In genomic region chr1:160645416-160645815, GRCm38 (mm10) we compare ENCODE assay signal across 24 mouse cellular contexts.
DNase-seq lines count a peak whose midpoint lies in the region; ATAC-seq and TF ChIP-seq lines count a peak whose summit lies in the region.
"Had no signal": no experiment of that assay in that cellular context is flagged by ENCODE, and none has a peak within 500 bp of the region (broad histone marks: within the 10 kb centered on the region; RNA-seq: fewer than 3 reads in every experiment).

No protein-coding gene starts in this region.

- no peaks in the 10 kb centered on the region for H3K27me3 ChIP-seq in heart, postnatal 0 days (ENCODE audit: control insufficient read depth, insufficient read depth, low read length)
- H3K27me3 ChIP-seq in liver, adult 2 months (ENCODE audit: control insufficient read depth, insufficient read depth, low read length), result no peaks in the 10 kb centered on the region
- H3K27me3 ChIP-seq in ES-Bruce4 (ENCODE audit: control insufficient read depth, insufficient read depth, low read length, poor library complexity, severe bottlenecking), result no peaks in the 10 kb centered on the region
- H3K27me3 ChIP-seq in stomach, postnatal 0 days (ENCODE audit: control insufficient read depth, insufficient read depth, low read length), result no peaks in the 10 kb centered on the region
- H3K27me3 ChIP-seq: heart, embryonic 15.5 days; hindbrain, embryonic 13.5 days; kidney, embryonic 15.5 days; limb, embryonic 13.5 days; stomach, embryonic 15.5 days had no signal

- no peak overlapping the region for H3K9ac ChIP-seq in heart, postnatal 0 days (replicated peaks; ENCODE audit: low read depth, low read length)
- no peak overlapping the region for H3K9ac ChIP-seq in liver, adult 2 months (ENCODE audit: low read depth, low read length)
- no peak overlapping the region for H3K9ac ChIP-seq in ES-Bruce4 (ENCODE audit: low read depth, poor library complexity, severe bottlenecking)
- H3K9ac ChIP-seq in stomach, postnatal 0 days (ENCODE audit: low read length), result no peak overlapping the region
- H3K9ac ChIP-seq: heart, embryonic 15.5 days; hindbrain, embryonic 13.5 days; kidney, embryonic 15.5 days; limb, embryonic 13.5 days; stomach, embryonic 15.5 days had no signal

- no peak for TF ChIP-seq POLR2A in liver, adult 2 months (IDR thresholded peaks at IDR 0.05; ENCODE audit: extremely low read depth, insufficient read depth, low read length)
- TF ChIP-seq POLR2A in ES-Bruce4 (IDR thresholded peaks at IDR 0.05; ENCODE audit: insufficient read depth, low read length), result no peak

- no peaks in the 10 kb centered on the region for H3K79me2 ChIP-seq in liver, adult 2 months (ENCODE audit: control insufficient read depth, insufficient read depth, low read length)

- no peak overlapping the region for H3K4me3 ChIP-seq in heart, postnatal 0 days (ENCODE audit: low read depth, low read length)
- H3K4me3 ChIP-seq in liver, adult 2 months (ENCODE audit: insufficient read depth, low read depth, low read length), result no peak overlapping the region
- no peak overlapping the region for H3K4me3 ChIP-seq in ES-Bruce4 (ENCODE audit: low read depth, low read length)
- no peak overlapping the region for H3K4me3 ChIP-seq in stomach, postnatal 0 days (ENCODE audit: low read depth, low read length)
- H3K4me3 ChIP-seq: erythroblast, embryonic 14.5 days; heart, embryonic 10.5 days; heart, embryonic 15.5 days; hindbrain, embryonic 13.5 days; kidney, embryonic 15.5 days; limb, embryonic 13.5 days; stomach, embryonic 15.5 days had no signal

- intact Hi-C loops in heart, postnatal 25 days (cut with DNase I), result loop anchor here (5.0 kb wide), 1 partner anchor 72 kb away; no protein-coding TSS in a partner anchor

- 89% methylated on average over 3 of the region's 3 CpGs for WGBS in heart, postnatal 0 days
- 97% methylated on average over 3 of the region's 3 CpGs for WGBS in liver, adult 2 months
- 93% methylated on average over 3 of the region's 3 CpGs for WGBS in stomach, postnatal 0 days

- ATAC-seq in heart, postnatal 0 days (ENCODE audit: insufficient read depth, low read depth), result no peak
- no peak for ATAC-seq in stomach, postnatal 0 days (ENCODE audit: low FRiP score, low TSS enrichment)
- ATAC-seq: forebrain, embryonic 16.5 days had no signal

- H3K4me1 ChIP-seq in heart, postnatal 0 days (ENCODE audit: control insufficient read depth, insufficient read depth), result no peaks in the 10 kb centered on the region
- H3K4me1 ChIP-seq in liver, adult 2 months (ENCODE audit: control insufficient read depth, insufficient read depth, low read length), result no peaks in the 10 kb centered on the region
- peaks cover 2% of the 10 kb centered on the region for H3K4me1 ChIP-seq in ES-Bruce4 (ENCODE audit: control insufficient read depth, insufficient read depth, low read length)
- H3K4me1 ChIP-seq in stomach, postnatal 0 days (replicated peaks; ENCODE audit: control insufficient read depth, insufficient read depth), result no peaks in the 10 kb centered on the region
- H3K4me1 ChIP-seq: hindbrain, embryonic 13.5 days; stomach, embryonic 15.5 days had no signal

- H3K36me3 ChIP-seq in heart, postnatal 0 days (replicated peaks; ENCODE audit: control insufficient read depth, insufficient read depth, low read length), result no peaks in the 10 kb centered on the region
- H3K36me3 ChIP-seq in liver, adult 2 months (ENCODE audit: control insufficient read depth, insufficient read depth, low read length), result no peaks in the 10 kb centered on the region; the same call in 1 of the 2 replicates
- no peaks in the 10 kb centered on the region for H3K36me3 ChIP-seq in ES-Bruce4 (ENCODE audit: control insufficient read depth, insufficient read depth, low read length, poor library complexity, severe bottlenecking)
- H3K36me3 ChIP-seq in stomach, postnatal 0 days (ENCODE audit: control insufficient read depth, insufficient read depth, low read length), result no peaks in the 10 kb centered on the region
- H3K36me3 ChIP-seq: heart, embryonic 15.5 days; hindbrain, embryonic 13.5 days; kidney, embryonic 15.5 days; limb, embryonic 13.5 days; stomach, embryonic 15.5 days had no signal

- peak; percentile 9; the same call in 1 of the 2 replicates for TF ChIP-seq CTCF in heart, postnatal 0 days (IDR thresholded peaks at IDR 0.05; ENCODE audit: low read depth)
- TF ChIP-seq CTCF in liver, adult 2 months (IDR thresholded peaks at IDR 0.05; ENCODE audit: low read depth, low read length), result peak; percentile 54
- peak; percentile 34 for TF ChIP-seq CTCF in ES-Bruce4 (IDR thresholded peaks at IDR 0.05; ENCODE audit: low read depth, low read length)
- peak; percentile 40 for TF ChIP-seq CTCF in stomach, postnatal 0 days (IDR thresholded peaks at IDR 0.05; ENCODE audit: low read depth)

- no peak for DNase-seq in heart, postnatal 0 days (ENCODE audit: low spot score)
- DNase-seq in heart, postnatal 25 days (ENCODE audit: low spot score), result no peak
- DNase-seq in liver, adult 2 months (ENCODE audit: extremely low read depth, low read depth, low spot score), result no peak
- no peak for DNase-seq in liver
- DNase-seq in stomach, postnatal 0 days (ENCODE audit: low spot score), result no peak
- no peak for DNase-seq in thymus, postnatal 14 days
- DNase-seq: adrenal gland, adult 8-10 months; cerebellum, adult 2 months; cerebellum, postnatal 14 days; heart, postnatal 4 days; kidney, adult 11 months; lung, postnatal 10 days; midbrain, embryonic 14.5 days; thymus, postnatal 25 days had no signal

- H3K4me2 ChIP-seq in heart, postnatal 0 days (ENCODE audit: low read depth, low read length), result no peak overlapping the region
- no peak overlapping the region for H3K4me2 ChIP-seq in stomach, postnatal 0 days (replicated peaks; ENCODE audit: low read depth)
- H3K4me2 ChIP-seq: heart, embryonic 15.5 days; hindbrain, embryonic 13.5 days; kidney, embryonic 15.5 days; limb, embryonic 13.5 days; stomach, embryonic 15.5 days had no signal

- H3K9me3 ChIP-seq in heart, postnatal 0 days (replicated peaks; ENCODE audit: control insufficient read depth, low read length), result no peaks in the 10 kb centered on the region
- H3K9me3 ChIP-seq in ES-Bruce4 (replicated peaks; ENCODE audit: control insufficient read depth, insufficient read depth, low read length, poor library complexity, severe bottlenecking), result no peaks in the 10 kb centered on the region
- no peaks in the 10 kb centered on the region for H3K9me3 ChIP-seq in stomach, postnatal 0 days (ENCODE audit: control insufficient read depth, low read length)
- H3K9me3 ChIP-seq: heart, embryonic 10.5 days; heart, embryonic 15.5 days; hindbrain, embryonic 13.5 days; kidney, embryonic 15.5 days; limb, embryonic 13.5 days; stomach, embryonic 15.5 days had no signal

- TF ChIP-seq EP300 in heart, postnatal 0 days (IDR thresholded peaks at IDR 0.05; ENCODE audit: low read depth), result no peak
- TF ChIP-seq EP300 in ES-Bruce4 (IDR thresholded peaks at IDR 0.05; ENCODE audit: insufficient read depth, low read depth, low read length), result no peak
- TF ChIP-seq EP300 in stomach, postnatal 0 days (optimal IDR thresholded peaks at IDR 0.05), result no peak

- no peak overlapping the region for H3K27ac ChIP-seq in heart, postnatal 0 days (ENCODE audit: low read depth)
- H3K27ac ChIP-seq in liver, adult 2 months (replicated peaks; ENCODE audit: insufficient read depth, low read depth, low read length), result no peak overlapping the region
- no peak overlapping the region for H3K27ac ChIP-seq in ES-Bruce4 (ENCODE audit: insufficient read depth, low read length)
- H3K27ac ChIP-seq in stomach, postnatal 0 days (replicated peaks), result no peak overlapping the region
- H3K27ac ChIP-seq: heart, embryonic 10.5 days; heart, embryonic 15.5 days; hindbrain, embryonic 13.5 days; kidney, embryonic 15.5 days; limb, embryonic 13.5 days; macrophage; stomach, embryonic 15.5 days had no signal
